Mouse (Mus musculus): ENCODE measurements around the gene Man1c1.

DNA sequence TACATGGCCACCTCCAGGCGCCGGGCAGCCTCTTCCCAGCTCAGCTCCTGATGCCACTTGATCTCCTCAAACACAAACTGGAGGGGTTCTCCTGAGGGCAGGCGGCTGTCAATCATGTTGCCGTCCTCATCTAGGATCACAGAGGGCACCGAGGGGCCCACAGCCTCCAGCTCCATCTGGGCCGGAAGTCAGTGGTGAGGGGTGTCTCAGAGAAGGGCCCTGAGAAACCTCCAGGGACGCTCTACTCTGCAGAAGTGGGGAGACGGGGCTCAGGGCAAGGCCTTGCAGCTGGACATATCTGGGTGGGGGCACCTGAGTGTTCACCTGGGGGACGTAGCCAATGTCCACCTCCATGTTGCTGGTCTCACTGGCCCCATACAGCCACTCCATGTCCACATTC is 161.4 kb downstream of the Man1c1 start:
- TF ChIP-seq CTCF (IDR thresholded peaks at IDR 0.05; ENCODE audit: extremely low read depth, insufficient read depth, insufficient read length, insufficient replicate concordance) (no peak), POLR2A (IDR thresholded peaks at IDR 0.05; ENCODE audit: low read depth, low read length) (no peak)

All from spleen, adult 2 months (tissue).